Mouse (Mus musculus) ES-Bruce4 (cell line): ENCODE data around the gene Hopx.

Source experiments
- CTCF ChIP-seq: IDR thresholded peaks from one replicate; pipeline ENCODE4 v1.8.1; 2011; ENCODE audit warnings: low read depth, low read length
- EP300 ChIP-seq: IDR thresholded peaks from 2 replicates; pipeline ENCODE4 v1.6.1; 2011; ENCODE audit warnings: low read depth, low read length; ENCODE audit not compliant: insufficient read depth
- POLR2A ChIP-seq: IDR thresholded peaks from one replicate; pipeline ENCODE4 v1.8.1; 2011; ENCODE audit warnings: low read length; ENCODE audit not compliant: insufficient read depth

DNA sequence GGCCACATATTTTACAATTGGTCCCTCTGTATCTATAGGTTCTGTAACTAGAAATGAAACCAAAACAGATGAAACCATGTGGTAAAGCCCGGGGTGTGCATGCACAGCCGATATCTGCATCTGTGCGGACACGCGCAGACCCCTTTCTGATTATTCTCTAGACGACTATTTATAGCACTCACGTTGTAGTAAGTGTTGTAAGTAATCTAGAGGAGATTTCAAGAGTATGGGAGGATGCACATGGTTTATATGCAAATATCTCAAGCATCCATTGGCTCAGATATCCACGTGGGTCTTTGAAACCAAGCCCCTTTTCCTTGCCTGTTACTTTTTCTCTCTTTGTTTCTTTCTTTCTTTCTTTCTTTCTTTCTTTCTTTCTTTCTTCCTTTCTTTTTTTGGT is 41.1 kb downstream of the Hopx start:
- TF ChIP-seq EP300 = no peak
- no peak for TF ChIP-seq POLR2A
- no peak for TF ChIP-seq CTCF
